In genomic region chr17:83324269-83324616, GRCm38 (mm10) we compare ENCODE assay signal across 12 mouse cellular contexts. TPM values are rescaled to one million over a fixed set of nuclear protein-coding genes. Genes with fewer than 3 reads are reported as not detected.
A peak's percentile ranks its signal among the peaks of the same experiment; 100 is the strongest.
DNase-seq lines count a peak whose midpoint lies in the region; TF ChIP-seq lines count a peak whose summit lies in the region.
"Had no signal": no experiment of that assay in that cellular context is flagged by ENCODE, and none has a peak within 500 bp of the region (broad histone marks: within the 10 kb centered on the region; RNA-seq: fewer than 3 reads in every experiment).

No protein-coding gene starts in this region.

- peak overlapping the region; percentile 75; the same call in 1 of the 2 replicates for H3K27ac ChIP-seq in gastrocnemius, adult 2 months
- H3K27ac ChIP-seq in layer of hippocampus, adult 2 months, result peak overlapping the region; percentile 68
- H3K27ac ChIP-seq in limb, embryonic 10.5 days, result peak overlapping the region; percentile 68; the same call in 1 of the 2 replicates
- H3K27ac ChIP-seq: neural tube, embryonic 13.5 days had no signal

- intact Hi-C loops in gastrocnemius, adult 2 months (cut with DNase I), result no loop called here

- H3K4me3 ChIP-seq in gastrocnemius, adult 2 months, result no peak overlapping the region
- no peak overlapping the region for H3K4me3 ChIP-seq in layer of hippocampus, adult 2 months
- no peak overlapping the region for H3K4me3 ChIP-seq in C2C12 (ENCODE audit: insufficient read depth, poor library complexity, severe bottlenecking)
- no peak overlapping the region for H3K4me3 ChIP-seq in limb, embryonic 10.5 days
- H3K4me3 ChIP-seq: neural tube, embryonic 13.5 days had no signal

- H3K36me3 ChIP-seq in C2C12 (ENCODE audit: control insufficient read depth, insufficient read depth), result no peaks in the 10 kb centered on the region
- H3K36me3 ChIP-seq in limb, embryonic 10.5 days, result no peaks in the 10 kb centered on the region
- H3K36me3 ChIP-seq: neural tube, embryonic 13.5 days had no signal

- H3K9me3 ChIP-seq in limb, embryonic 10.5 days (replicated peaks), result no peaks in the 10 kb centered on the region
- H3K9me3 ChIP-seq: neural tube, embryonic 13.5 days had no signal

- no peak for TF ChIP-seq CTCF in gastrocnemius, adult 2 months (IDR thresholded peaks at IDR 0.05)
- no peak for TF ChIP-seq CTCF in layer of hippocampus, adult 2 months (conservative IDR thresholded peaks at IDR 0.05)
- no peak for TF ChIP-seq CTCF in C2C12 (IDR thresholded peaks at IDR 0.05; ENCODE audit: control insufficient read depth, insufficient read depth, insufficient read length)

- no peak overlapping the region for H3ac ChIP-seq in C2C12 (ENCODE audit: control insufficient read depth, insufficient read length, low read depth)

- H3K4me1 ChIP-seq in limb, embryonic 10.5 days, result peaks cover 27% of the 10 kb centered on the region

- no peak for DNase-seq in gastrocnemius, adult 2 months
- DNase-seq in gastrocnemius, postnatal 4 days (ENCODE audit: low spot score in 2 of 2), result no peak
- DNase-seq in layer of hippocampus, adult 2 months (ENCODE audit: low spot score in 2 of 2), result peak in 1 of 2 experiments; percentile 26
- DNase-seq in layer of hippocampus, postnatal 25 days (ENCODE audit: extremely low spot score in 1 of 2, low spot score in 1 of 2), result no peak
- no peak for DNase-seq in limb, embryonic 10.5 days (ENCODE audit: low spot score)
- DNase-seq in ovary, postnatal 14 days (ENCODE audit: low spot score), result no peak
- DNase-seq in embryo, embryonic 9.5 days (ENCODE audit: extremely low spot score), result no peak
- DNase-seq: cerebellum, adult 18-20 months; forebrain, postnatal 0 days; thymus, postnatal 25 days had no signal

- WGBS in limb, embryonic 10.5 days, result 83% methylated on average over 11 of the region's 11 CpGs

- H3K79me3 ChIP-seq in C2C12 (ENCODE audit: low read depth), result no peaks in the 10 kb centered on the region

- no peaks in the 10 kb centered on the region for H3K79me2 ChIP-seq in C2C12 (ENCODE audit: control insufficient read depth, insufficient read depth)

- no peaks in the 10 kb centered on the region for H3K27me3 ChIP-seq in C2C12 (ENCODE audit: control insufficient read depth, insufficient read depth, insufficient read length)
- H3K27me3 ChIP-seq in limb, embryonic 10.5 days (ENCODE audit: low read depth, poor library complexity, severe bottlenecking), result 0 out of 2 replicates have a peak, but pooled peaks cover 8% of the 10 kb centered on the region
- H3K27me3 ChIP-seq: neural tube, embryonic 13.5 days had no signal

TF ChIP-seq in C2C12, 6 proteins besides CTCF, POLR2A, EP300 and RAD21:
- no peak for TF ChIP-seq CEBPB (IDR thresholded peaks at IDR 0.05; ENCODE audit: low read depth)
- peak; percentile 37 for TF ChIP-seq MYOD1 (IDR thresholded peaks at IDR 0.05; ENCODE audit: control insufficient read depth, insufficient read length, low read depth)
- no peak for TF ChIP-seq MYOG (IDR thresholded peaks at IDR 0.05; ENCODE audit: control insufficient read depth, extremely low read depth, insufficient read length)
- no peak for TF ChIP-seq USF1 (IDR thresholded peaks at IDR 0.05; ENCODE audit: low read depth)
- peak; percentile 13 for TF ChIP-seq FOSL1 (IDR thresholded peaks at IDR 0.05; ENCODE audit: insufficient read depth, low read length, poor library complexity, severe bottlenecking)
- no peak for TF ChIP-seq MAX (IDR thresholded peaks at IDR 0.05)

RNA-seq across cellular contexts. Expression of gene Eml4, which starts 26.5 kb away (rescaled TPM):
- total RNA-seq in gastrocnemius, adult 2 months (2021), result 1 to 10 TPM; 1.8 to 2.6 TPM
- total RNA-seq in gastrocnemius, postnatal 4 days (2021), result 10 to 100 TPM; 11.6 to 13.6 TPM
- total RNA-seq in layer of hippocampus, adult 2 months (2021), result 10 to 100 TPM; 23.3 to 26.1 TPM
- total RNA-seq in layer of hippocampus, postnatal 25 days (2021), result 10 to 100 TPM; 24.8 to 25.9 TPM
- polyA plus RNA-seq in C2C12 (2012; fragmentation: generic; extraction: Trizol), result 5.5 TPM
- polyA plus RNA-seq in limb, embryonic 10.5 days (2016; fragmentation: Nextera tagmentation; extraction: Ambion mirVana), result 71.6 and 72.3 TPM in 2 replicates
